Mouse (Mus musculus) mouse embryonic stem cell (cell line): Measurements from ENCODE around the gene Rnf19b.

Experiments used
- in situ Hi-C, 2 experiments: fragments of 300-500 bp; cut with MboI; formaldehyde crosslinking; loops; 1 replicate in 1 of 2; 3 replicates in 1 of 2; pipeline ENCODE4 v1.14.3; 2019 to 2020; ENCODE audit warnings: low sequenced_read_pairs in 2 of 2, low pct_unique_long_range_greater_than_20kb in 1 of 2, mixed read lengths in 1 of 2; ENCODE audit not compliant: unreplicated experiment in 1 of 2

Rnf19b gene

DNA sequence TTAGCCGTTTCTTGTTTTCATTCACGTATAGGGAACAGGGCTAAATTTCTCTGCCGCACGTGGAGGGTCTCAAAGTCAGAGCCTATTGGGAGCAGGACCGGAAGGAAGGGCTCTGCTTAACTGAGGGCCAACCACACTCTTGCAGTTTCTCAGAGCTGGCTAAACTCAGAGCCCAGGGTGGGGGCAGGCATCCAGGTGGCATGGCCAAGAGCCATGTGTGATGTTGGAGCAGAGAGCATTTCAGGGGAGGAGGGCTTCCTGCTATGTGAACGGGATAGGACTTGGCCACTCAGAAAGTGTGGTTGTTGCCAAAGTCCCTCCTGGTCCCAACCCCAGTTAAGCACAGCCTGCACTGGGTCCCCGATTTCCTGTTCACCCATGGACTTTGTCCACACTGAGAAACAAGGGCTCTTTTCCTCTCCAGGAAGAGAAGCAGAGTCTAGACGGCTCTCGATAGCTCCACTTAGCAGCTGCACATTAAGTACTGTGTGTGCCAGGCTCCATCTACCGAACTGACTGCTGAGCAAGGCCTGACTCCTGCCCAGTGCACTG lies 49.4 kb downstream of the Rnf19b start:
- in situ Hi-C loops = no loop called here

DNA sequence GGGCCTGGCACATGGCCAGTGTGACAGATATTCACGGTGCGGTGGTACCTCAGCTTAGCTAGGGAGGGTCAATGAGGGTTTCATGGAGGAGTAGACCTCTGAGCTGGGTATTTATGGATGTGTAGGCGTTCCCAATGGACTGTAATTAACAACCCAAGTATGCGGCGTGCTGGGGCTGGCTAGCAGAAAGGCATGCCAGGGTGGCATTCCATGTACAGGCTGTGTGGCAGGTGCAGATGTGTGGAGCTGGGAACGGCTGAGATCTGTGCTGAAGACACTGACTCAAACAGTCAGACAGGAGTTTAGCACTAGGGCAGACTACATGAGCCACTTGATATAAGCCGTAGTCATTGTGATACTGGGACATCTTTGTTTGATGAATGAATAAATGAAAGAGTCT lies 50.6 kb downstream of the Rnf19b start:
- in situ Hi-C loops = no loop called here

DNA sequence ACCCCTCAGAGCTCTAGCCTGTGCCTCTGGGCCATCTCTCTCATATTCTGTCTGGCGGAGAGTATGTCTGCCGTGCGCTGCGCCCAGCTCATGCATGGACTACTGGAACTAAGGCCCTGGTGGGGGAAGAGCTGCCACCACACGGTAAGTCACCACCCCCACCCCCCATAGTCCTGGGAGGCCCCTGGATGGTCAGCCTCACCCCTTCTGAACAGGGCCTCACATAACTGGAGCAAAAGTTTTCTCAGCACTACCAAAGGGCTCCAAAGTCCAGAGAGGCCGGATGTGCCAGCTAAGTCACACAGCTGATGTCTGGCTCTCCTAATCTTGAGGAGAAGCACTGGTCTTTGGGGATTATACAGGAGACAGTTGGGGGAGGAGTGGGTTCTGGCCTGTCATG lies 52.7 kb downstream of the Rnf19b start:
- in situ Hi-C loops = no loop called here

DNA sequence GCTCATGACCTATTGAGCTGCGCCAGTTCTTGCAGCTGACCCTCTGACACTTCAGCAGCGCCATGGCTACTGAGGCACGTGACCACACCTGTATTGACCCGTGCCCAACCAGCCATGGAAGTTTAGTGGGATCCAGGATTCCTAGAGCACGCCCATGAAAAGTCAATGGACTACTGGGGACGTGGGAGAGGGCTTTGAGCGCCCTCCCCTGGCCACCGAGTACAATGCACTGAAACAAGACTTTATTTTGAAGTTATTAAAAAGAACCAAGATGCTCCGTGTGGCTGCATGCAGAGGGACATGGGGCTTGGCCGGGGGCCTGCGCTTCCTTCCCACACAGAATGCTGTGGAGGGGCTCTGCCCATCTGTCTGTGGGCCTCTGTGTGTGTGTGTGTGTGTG lies 53.3 kb downstream of the Rnf19b start:
- in situ Hi-C loops = no loop called here

DNA sequence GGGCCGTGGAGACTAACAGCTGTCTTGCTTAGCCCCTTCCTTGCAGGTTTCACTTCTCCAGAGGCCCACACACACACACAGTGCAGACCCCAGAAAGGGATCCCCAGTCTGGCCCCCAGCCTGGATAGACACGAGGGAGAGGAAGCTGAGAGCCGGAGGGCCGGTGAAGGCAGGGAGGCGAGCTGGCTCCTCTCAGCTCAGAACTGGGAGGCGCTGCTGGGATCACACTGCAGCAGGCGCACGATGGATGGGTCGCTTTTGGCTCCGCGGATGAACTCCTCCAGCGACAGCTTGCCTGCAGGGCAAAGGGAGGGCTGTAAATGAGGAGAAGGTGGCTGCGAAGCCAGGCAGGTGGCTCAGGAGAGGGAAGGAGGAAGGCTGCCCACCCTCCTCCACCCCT lies 54.2 kb downstream of the Rnf19b start:
- in situ Hi-C loops = no loop called here

DNA sequence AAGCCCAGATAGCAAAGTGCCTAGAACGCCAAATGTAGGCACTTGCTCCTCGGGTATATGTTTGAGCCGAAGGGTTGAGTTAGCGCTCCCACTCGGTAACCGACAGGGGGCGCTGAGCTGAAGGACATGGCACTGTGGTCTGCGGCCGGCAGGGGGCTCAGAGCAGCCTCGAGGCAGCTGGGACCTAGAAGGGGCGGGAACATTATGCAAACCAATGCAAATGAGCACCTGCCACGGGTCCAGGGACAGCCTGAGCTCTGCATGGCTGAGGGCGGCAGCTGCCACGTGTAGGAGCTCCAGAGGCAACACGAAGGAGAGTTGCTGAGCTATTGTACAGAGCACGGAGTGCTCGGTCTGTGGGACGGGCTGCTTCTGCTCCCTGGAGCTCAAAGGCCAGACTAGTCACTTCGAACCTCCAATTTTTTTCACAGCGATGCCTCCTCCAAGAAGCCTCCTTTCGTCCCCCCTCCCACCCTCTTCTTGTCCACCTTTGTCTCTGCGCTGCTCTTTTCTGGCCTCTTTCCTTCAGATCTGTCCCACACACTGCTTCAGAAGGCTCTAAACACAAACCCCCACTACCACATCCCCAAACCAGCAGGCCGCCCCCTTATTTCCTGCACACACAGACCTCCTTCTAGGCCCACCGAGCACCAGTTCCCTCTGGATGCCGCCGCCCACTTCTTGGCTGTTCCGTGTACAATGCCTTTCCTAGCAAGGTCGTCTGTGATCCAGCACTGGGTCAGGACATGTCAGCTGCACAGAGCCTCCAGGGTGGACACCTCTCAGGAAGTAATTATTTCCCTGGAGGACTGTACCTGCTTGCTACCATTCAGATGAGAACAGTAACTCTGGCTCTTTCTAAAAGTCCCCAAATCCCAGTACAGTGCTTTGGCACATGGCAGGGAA lies 55.3 kb downstream of the Rnf19b start:
- in situ Hi-C loops = no loop called here

DNA sequence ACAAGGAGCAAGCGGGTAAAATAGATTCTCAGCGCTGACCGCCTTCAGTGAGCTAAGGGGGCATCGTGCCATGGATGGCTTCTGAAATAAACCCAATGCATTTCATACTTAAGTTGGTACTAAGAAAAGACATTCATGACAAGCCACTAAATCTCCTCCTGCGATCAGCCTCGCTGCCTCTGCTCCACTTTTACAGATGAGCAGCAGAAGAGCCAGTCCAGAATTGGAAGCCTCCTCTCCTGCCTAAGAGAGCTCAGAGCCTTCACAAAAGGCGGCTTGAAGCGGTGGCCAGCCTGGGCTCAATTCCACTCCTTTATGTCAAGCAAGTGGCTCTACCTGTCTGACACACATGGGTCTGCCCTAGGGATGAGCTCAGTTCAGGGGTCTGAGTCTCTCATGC lies 58.6 kb downstream of the Rnf19b start:
- in situ Hi-C loops = no loop called here

DNA sequence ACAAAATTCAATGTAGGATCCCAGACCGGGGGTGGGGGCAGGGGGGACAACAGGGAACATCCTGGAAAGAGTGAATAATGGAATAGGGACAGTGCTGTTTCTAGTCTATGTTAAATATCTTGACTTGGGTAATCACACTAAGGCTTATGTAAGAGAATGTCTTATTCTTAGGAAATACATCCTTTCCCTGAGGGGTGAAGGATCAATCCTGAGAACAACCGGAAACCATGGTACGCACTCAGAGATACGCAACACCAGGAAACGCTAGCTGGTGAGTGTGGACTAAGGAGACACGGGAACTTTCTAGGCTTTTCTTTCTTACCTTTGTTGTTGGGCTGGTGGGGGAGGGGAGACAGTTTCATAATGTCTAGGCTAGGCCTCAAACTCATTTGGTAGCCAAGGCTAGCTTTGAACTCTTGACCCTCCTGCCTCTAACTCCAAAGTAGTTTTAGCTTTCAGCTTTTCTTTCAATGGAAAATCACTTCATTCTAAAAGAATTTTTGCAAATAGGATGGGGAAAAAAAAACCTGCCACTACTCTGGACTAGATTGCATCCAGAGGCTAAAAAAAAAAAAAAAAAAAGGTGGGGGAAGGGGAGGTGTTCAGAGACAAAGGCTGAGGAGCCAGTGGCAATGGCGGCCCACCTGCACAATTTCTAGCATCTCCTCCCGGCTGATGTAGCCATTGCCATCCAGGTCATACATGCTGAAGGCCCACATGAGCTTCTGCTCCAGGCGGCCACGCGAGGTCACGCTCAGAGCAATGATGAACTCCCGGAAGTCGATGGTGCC lies 59.8 kb downstream of the Rnf19b start:
- in situ Hi-C loops = no loop called here

DNA sequence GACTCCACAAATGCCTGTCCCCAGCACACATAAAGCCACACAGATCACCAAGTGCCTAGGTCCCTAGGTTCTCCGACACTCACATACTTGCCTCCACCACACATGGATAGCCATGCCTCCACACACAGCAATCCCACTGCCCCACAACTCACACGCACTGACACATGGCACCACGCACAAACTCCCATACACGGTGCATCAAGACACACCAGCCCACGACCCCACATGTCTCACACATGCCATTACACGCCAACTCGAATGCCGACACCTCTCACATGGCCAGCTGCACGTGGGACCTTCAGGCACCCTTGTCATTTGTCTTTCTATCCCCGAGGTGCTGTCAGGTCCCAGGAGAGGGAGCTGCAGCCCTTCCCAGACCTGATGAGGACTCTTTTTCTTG lies 61.6 kb downstream of the Rnf19b start:
- in situ Hi-C loops = loop anchor here in 1 of 2 experiments (10.0 kb wide), 1 partner anchor 155 kb away; no protein-coding TSS in a partner anchor

DNA sequence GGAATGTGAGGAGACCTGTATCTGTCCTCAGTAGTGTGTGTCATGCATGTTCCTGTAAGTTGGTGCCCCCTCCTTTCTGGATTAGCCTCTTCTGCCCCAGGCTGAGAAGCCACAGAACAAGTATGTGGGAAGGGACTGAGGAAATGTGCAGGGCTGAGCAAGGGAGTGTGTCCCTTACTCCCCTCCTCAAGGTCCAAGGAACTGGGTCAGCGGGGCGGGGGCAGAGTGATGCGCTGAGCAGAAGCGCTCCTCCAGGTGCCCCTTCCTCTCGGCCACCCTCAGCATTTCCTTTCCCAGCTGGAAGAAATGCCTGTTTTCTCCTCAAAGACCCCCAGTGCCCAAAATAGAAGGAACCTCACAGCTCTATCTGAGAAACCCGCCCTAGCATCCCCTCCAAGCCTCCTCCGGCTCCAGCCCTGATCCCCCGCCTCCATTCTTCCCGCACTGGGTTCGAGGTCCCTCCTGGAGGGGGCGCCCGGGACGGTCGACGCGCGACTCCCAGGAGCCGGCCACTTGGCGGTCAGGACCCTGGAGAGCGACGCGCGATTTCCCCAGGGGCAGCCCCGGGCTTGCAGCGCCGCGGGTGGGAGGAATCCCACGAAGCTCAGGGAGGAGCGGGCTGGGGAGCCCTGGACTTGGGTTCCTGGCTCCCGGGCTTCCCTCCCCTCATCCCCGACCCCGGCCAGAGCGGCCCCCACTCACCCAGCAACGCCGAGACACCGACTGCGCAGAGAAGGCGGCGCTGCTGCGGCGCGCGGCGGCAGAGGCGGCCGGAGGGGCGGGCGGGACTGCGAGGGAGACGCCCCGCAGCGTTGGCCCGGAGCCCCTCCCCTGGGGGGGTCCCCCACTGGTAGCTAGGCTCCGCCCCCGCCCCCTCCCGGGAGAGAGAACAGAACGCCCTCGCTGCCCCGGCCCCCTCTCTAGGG lies 62.7 kb downstream of the Rnf19b start:
- in situ Hi-C loops = loop anchor here in 1 of 2 experiments (10.0 kb wide), 1 partner anchor 154 kb away; no protein-coding TSS in a partner anchor

DNA sequence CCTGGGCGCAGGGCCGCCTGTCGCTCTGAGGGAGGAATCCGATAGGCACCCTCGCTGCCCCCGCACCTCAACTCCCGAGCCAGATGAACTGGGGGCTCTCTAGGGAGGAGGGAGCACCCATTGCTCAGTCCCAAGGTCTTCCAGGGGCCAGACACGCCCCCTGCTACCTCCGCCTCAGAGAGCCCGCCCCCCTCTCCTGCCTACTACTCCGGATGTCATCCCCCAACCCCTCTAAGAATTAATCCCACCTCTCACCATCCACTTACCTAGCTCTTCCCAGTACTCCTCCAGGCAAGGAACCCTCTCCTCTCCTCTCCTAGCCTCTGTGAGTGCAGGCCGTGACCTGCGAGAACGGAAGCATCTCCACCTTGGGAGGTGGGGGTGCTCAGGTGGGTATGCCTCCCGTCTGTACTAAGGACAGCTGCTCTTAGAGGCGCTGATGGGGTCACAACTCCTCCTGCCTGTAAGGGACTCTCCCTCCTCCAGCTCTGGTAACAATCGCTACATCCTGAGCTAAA lies 63.6 kb downstream of the Rnf19b start, which contains the start of gene Hpca:
Gene Hpca (minus strand): TSS at position 468 of the 518 bp plus-strand sequence.
- in situ Hi-C loops = loop anchor here in 1 of 2 experiments (10.0 kb wide), 1 partner anchor 153 kb away; no protein-coding TSS in a partner anchor

DNA sequence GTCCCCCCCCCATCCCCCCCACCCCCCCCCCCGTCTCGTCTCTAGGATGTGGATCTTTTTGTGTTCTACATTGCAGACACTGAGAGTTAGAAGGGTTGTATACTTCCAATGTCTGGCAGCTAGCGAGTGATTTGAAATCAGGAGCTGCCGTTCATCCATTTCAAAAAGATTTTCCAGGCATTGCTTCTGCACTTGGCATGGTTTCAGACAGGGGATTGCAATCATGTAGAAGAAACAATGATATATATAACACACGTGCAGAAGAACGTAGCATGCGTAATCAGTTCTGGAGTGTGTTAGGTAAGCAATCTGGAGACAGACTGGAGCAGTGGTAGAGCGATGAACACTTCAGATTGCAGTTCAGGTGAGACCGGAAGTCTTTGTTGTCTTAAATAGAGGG lies 64.0 kb downstream of the Rnf19b start:
- in situ Hi-C loops = loop anchor here in 1 of 2 experiments (10.0 kb wide), 1 partner anchor 153 kb away; no protein-coding TSS in a partner anchor

DNA sequence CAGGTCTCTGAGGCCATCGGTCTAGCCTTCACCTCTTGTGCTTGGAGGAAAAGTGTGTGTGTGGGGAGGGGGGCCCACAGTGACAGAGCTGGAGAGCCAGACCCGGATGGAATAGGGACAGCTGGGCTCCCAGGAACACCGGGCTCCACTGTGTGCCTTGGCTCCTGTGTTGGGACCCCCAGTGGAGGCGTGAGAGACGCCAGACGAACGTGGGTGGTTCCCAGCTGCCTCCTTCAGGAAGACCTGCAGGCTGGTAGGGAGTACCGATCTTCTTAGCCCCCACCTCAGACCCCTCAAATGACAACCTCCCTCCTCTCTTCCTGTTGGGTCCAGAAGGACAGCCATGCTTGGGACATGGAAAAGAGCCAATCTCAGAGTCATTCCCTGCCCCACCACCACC lies 64.6 kb downstream of the Rnf19b start:
- in situ Hi-C loops = loop anchor here in 1 of 2 experiments (10.0 kb wide), 1 partner anchor 152 kb away; no protein-coding TSS in a partner anchor

DNA sequence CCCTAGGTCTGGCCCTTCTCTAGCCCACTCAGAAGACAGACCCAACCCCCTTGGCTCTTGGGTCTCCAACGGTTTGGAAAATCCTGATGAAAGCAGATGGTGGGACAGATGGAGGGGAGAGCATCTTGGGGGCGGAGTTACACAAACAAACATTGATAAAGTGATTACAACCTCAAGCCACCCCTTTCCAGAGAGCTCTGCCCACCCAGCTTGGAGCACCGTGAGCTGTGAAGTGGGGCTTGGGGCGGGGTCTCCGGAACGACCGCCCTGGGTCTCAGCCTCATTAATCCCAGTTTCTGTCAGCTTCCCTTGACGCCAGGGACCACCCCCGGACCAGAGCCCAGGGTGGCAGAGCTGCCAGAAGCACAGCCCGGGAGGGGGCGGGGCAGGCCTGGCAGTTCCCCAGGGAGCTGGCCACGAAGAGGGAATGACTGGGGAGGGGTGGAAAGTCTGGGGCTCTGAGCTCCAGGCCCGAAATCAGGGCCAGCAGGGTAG lies 66.6 kb downstream of the Rnf19b start:
- in situ Hi-C loops = loop anchor here in 1 of 2 experiments (10.0 kb wide), 1 partner anchor 150 kb away; no protein-coding TSS in a partner anchor

DNA sequence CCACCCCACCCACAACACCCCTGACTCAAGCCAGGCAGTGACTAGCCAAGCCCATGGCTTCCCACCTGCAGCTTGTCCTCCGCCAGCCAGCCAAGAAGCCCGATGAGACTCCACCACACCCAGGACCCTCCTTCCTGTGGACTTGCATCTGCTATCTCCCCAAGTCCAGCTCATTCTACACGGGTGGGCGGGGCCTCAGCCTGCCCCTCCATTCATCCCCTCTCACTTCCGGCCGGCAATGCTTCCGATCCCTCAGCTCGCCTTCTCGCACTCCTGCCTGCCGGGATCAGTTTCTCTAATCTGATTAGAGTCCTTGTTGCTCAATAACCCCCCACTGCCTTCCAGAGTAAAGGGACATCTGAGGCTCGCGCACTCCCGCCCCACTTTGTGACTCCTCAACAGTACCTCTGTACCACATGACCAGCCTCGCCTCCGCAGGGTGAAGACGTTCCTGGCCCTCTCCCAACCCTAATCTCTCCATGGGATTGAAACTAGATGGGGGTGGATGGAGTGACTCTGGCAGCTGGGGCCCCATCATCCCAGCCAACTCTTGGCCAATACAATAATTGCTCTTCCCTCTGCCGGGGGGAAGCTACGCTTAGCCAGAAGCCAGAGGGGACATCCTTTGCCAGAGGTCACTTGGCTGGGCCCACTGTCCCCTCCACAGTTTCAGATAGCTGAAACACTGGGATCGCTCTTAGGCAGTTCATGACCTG lies 67.8 kb downstream of the Rnf19b start:
- in situ Hi-C loops = loop anchor here in 1 of 2 experiments (10.0 kb wide), 1 partner anchor 149 kb away; no protein-coding TSS in a partner anchor

DNA sequence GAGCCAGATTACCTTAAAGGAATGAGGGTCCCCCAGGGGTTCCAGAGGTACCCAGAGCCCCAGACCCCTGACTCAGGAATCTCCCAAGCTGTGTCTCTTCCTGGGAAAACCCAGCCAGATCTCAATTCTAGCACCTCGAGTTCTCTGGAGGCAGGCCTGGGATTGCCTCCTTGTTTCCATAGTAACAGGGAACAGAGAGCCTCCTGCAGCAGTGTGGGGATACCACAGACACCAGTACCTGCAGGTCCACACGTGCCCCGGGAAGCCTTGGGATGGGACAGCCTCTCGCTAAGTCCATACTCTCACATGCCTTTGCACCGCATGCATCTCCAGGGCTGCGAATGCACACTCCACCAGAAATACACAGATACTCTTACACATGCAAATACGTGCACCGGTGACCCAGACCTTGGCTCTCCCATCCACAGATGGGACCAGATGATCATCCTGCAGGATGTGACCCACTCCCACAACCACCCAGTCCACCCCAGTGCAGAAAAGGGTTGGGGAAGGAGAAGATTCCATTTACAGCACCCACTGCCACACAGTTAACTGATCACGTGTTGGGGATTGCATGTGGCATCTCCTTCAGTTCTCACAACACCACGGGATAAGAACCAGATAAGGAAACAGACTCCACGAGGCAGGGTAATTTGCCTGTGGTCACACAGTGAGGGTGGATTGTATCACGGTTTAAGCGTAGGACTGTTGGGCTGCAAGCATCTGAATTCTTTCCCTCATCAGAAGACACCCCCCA lies 70.7 kb downstream of the Rnf19b start:
- in situ Hi-C loops = loop anchor here in 1 of 2 experiments (10.0 kb wide), 1 partner anchor 146 kb away; no protein-coding TSS in a partner anchor
